Mouse (Mus musculus): ENCODE data around the gene Thnsl1.
"Not testable (repeated sequence)": the region's sequence is repeated elsewhere in the genome, so short reads cannot be mapped to it uniquely, and the experiment has no call there.

Gene Thnsl1

DNA sequence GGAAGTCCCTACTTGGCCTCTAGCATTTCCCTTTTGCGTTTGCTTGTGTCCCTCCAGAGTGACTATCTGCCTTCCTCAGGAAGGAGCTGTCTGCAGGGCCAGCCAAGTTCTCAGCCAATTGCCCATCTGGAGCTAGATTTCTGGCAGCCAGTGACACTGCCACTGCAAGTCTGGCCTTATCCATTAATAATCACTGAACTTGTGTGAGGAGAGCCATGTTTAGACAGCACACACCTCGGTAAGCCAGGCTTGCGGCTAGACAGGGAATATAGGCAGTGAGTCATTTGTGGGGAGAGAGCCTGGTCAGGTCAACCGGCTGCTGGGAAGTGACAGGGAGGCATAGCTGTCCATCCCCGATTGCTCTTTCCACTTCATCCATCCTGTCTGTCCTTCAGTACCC is 31.3 kb downstream of the Thnsl1 start:
- no peak for DNase-seq (ENCODE audit: low spot score)

DNA sequence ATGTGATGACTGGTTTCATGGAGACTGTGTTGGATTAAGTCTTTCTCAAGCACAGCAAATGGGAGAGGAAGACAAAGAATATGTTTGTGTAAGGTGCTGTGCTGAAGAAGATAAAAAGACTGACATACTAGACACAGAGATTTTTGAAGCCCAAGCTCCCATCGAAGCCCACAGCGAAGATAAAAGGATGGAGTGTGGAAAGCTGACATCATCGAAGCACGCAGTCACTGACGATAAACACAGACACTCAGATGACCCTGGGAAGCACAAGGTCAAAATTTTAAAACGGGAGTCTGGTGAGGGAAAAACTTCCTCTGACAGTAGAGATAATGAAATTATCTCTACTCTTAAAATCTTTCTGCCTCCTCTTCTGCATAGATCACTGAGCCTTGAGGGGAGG is 38.6 kb downstream of the Thnsl1 start:
- not testable (repeated sequence) for DNase-seq (ENCODE audit: low spot score)

DNA sequence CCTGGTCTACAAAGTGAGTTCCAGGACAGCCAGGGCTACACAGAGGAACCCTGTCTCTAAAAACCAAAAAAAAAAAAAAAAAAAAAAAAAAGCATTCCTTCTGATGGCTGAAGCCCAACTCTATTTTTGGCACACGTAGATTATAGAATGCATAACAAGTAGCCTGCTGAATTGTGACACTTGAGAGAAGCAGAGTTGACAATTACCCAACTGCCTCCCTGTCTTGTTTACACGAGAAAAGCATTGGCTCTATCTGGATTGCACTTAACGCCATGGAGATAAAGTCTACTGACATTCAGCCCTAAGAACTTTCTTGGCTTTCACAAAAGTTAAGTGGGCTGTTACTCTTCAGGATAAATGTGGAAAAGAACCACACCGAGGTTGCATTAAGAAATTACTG is 39.5 kb downstream of the Thnsl1 start:
- no peak for DNase-seq (ENCODE audit: low spot score)

- no peak for DNase-seq (ENCODE audit: low spot score)
Measured at GRCm38 (mm10) chr2:21245477-21246102, 40.1 kb downstream of the Thnsl1 start.

- DNase-seq (ENCODE audit: low spot score) = no peak
Measured at GRCm38 (mm10) chr2:21253644-21254043, 48.1 kb downstream of the Thnsl1 start.

GRCm38 (mm10) chr2:21254308-21254707 is 48.8 kb downstream of the Thnsl1 start:
- no peak for DNase-seq (ENCODE audit: low spot score)

DNA sequence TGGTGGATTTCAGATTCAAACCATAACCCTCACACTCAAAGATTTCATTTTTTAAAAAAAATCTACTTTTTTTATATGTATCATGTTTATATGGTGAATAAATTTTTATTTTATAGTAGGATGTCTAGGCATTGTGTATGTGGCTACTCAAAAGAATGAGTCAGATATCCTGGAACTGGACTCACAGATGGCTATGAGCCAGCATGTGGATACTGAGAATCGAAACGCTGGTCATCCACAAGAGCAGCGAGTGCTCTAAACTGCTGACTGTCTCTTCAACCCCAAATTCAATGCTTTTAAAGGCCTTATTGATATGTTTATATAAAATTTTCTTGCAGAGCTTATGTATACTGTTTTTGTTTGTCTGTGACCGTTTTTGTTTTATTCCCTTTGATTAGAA is 52.8 kb downstream of the Thnsl1 start:
- DNase-seq (ENCODE audit: low spot score) = no peak

DNA sequence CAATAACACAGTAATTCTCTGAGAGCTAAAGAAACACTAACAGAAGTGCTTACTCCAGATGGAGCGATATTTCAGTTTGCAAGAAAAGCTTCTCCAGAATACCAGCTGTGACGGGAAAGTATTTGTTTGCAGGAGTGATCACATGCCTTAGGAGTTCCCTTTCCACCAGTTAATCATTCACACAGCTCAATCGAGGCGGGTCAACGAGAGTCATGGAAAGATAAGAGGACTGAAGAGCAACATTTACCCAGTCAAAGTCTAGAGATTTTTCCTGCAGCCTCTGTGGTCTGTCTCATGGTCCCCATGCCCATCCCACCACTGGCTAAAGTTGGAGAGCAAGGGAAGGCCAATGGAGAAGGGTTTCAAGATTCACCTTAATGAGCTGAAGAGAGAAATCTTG is 53.6 kb downstream of the Thnsl1 start:
- no peak for DNase-seq (ENCODE audit: low spot score)

DNA sequence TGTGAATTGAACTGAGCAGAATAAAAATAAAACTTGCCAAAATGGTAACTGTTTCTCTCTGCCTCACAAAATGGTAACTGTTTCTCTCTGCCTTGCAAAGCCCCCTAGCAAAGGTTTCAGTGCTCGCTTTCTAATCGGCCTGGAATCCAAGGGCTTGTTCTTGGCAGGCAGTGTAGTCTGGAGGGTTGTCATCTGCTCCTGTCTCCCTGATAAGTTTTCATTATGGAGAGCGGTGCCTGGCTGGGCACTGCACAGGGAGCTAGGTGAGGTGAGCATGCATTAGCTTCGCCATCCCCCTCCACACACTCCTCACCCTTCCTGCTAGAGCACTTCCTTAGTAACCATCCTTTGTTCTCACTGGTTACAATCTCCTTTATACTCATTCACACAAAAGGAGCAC is 54.5 kb downstream of the Thnsl1 start:
- DNase-seq (ENCODE audit: low spot score) = no peak

GRCm38 (mm10) chr2:21261370-21262006 is 56.0 kb downstream of the Thnsl1 start:
- peak; percentile 58 for DNase-seq (ENCODE audit: low spot score)

DNA sequence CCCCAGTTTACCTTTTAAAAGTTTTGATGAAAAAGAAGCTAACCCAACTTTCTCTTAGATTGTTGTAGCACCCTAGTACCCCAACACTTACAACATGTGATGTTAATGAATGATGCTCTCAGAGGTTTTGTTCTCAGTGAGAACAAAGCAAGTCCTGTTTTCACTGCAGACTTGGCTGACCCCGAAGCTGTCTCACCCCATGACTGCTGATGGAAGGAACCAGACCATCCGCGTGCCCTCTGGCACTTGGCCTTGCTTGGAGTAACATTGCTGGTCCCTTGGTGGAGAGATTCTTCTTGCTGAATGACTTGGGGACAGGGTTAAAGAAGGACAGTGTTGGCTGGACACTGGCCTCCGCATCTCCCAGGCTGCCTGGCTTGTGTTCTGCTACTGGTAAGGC is 58.5 kb downstream of the Thnsl1 start:
- no peak for DNase-seq (ENCODE audit: low spot score)
